Mouse (Mus musculus) embryonic fibroblast, embryonic 13.5 days (primary cell): Measurements from ENCODE around the gene S100a3. TPM values are rescaled to one million over a fixed set of nuclear protein-coding genes. Genes with fewer than 3 reads are reported as not detected.
A peak's percentile ranks its signal among the peaks of the same experiment; 100 is the strongest.

Experiments
- H3K27ac ChIP-seq: 2 replicates; pipeline ENCODE4 v1.5.1; 2012; ENCODE audit warnings: low read length, control low read depth, inconsistent platforms; ENCODE audit not compliant: insufficient read depth
- H3K4me1 ChIP-seq: 2 replicates; pipeline ENCODE4 v1.6.1; 2011; ENCODE audit warnings: low read length; ENCODE audit not compliant: control insufficient read depth, insufficient read depth
- H3K4me3 ChIP-seq: 2 replicates; pipeline ENCODE4 v1.5.1; 2011; ENCODE audit warnings: mild to moderate bottlenecking, control low read depth, low read length; ENCODE audit not compliant: insufficient read depth
- CTCF ChIP-seq: IDR thresholded peaks from 2 replicates; pipeline ENCODE4 v1.5.1; 2011; ENCODE audit warnings: mild to moderate bottlenecking, control low read depth, low read length, moderate library complexity, borderline replicate concordance; ENCODE audit not compliant: insufficient read depth
- POLR2A ChIP-seq: IDR thresholded peaks from 2 replicates; pipeline ENCODE4 v1.6.1; 2011; ENCODE audit warnings: low read depth, mild to moderate bottlenecking, control low read depth, low read length, moderate library complexity
- polyA plus RNA-seq: library from polyadenylated mRNA; stranded (reverse); fragments of >200 nt; gene quantifications from 2 replicates; pipeline ENCODE4 v1.2.4, GENCODE M21; 2011; ENCODE audit warnings: low read depth; ENCODE audit not compliant: missing spikeins, insufficient read length

S100a3 gene
- polyA plus RNA-seq = 1.7 TPM in 1 of 2 replicates, not detected in the other

GRCm38 (mm10) chr3:90560008-90560628, at the start of gene S100a3:
TSS of gene S100a3 (plus strand) at chr3:90560578.
- no peak within 1 kb of the TSS for H3K27ac ChIP-seq
- no peaks in the 10 kb centered on the region for H3K4me1 ChIP-seq
- H3K4me3 ChIP-seq = no peak within 1 kb of the TSS
- no peak for TF ChIP-seq CTCF
- no peak for TF ChIP-seq POLR2A

DNA sequence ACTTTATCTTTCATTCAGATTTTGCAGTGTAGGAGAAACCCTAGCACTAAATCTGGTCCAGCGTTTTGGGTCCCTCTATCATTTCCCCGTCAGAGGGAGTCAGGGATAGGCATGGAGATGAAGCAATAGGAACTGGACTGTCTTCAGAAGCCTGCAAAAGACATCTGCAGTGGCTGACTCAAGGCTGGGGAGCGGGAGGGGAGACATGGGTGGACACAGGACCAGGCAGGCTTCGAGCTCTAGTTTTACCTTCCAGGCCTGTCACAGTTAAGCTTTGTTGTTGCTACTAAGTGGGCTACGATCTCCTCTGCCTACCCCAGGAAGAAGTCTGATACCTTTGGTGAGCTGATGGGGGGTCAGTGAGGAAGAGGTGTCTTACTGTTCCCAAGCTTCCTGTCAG, 48.1 kb upstream of the S100a3 start:
- no peak overlapping the region for H3K4me3 ChIP-seq
- TF ChIP-seq POLR2A = no peak
- TF ChIP-seq CTCF = no peak
- no peak overlapping the region for H3K27ac ChIP-seq
- peaks cover 10% of the 10 kb centered on the region; the same call in 1 of the 2 replicates for H3K4me1 ChIP-seq

DNA sequence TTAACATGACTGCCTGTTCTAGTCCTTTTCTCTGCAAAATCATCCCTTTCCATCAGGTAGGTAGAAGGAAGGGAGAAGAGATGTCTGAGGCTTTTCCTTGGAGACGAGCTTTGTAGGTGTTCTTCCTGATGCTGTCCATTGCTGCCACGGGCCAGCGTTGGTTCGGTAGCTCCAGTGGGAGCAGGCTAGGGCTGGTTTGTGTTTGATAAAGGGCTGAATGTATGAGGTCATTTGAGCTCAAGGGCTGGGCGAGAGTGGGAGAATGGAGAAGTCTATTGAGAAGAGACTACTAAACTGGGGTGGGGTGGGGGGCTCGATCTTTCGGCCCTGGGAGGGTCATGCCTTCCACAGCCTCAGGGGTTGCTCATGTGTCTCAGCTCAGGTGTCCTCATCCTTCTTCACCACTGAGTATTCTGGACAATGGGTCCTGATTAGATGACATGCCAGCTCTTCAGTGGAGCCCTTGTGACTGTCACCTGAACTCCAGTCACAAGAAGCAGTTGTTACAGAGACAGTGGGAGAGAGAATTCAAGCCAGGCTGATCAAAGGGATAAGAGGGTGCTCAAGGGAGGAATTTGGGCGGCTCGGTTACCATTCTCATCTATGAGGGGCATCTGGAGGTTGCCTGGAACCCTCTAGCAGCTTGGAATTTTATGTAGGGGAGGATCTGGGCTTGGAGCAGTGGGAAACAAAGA, 47.3 kb upstream of the S100a3 start:
- TF ChIP-seq POLR2A (no peak), CTCF (no peak)
- H3K4me3 ChIP-seq = no peak overlapping the region

DNA sequence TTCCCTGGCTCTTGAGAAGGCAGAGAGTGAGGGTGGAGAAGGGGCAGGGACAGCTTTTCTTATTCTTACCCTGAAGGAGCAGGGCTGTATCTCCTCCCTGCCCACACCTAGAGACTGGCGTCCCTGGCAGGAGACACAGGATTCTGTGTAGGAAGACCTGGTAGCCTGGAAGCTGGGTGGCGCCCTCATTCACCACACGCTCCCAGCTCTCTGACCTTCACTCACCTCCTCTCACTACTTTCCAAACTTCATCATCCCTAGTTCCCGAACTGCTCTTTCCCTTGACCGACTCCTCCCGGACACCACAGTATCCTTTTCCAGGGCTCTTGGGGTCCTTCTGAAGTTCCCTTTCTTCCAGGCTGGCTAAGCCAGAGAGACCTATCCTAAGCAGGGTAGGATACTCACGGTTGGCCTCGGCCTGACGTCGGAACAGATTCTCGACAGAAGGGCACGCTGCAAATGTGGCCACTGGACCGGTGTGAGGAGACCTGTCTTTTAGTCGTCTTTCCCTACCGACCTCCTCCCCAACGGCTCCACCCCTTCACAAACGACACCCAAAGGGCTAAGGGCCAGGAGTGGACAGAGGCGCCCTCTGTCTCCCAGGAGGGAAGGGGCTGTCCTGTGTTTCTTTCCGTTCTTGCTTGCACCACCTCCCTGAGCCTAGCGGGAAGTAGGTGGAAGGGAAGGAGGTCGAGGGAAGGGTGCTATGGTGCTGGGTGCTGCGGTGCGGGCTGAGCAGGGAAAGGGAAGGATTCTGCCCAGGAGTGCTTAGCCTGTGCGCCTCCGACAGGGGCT, 46.4 kb upstream of the S100a3 start, which contains the start of the genes S100a1 and S100a13:
Gene S100a1 (minus strand): TSS at position 597 of the 795 bp plus-strand sequence.
Gene S100a13 (plus strand): TSS at position 640 of the 795 bp plus-strand sequence.
- peak; percentile 15; the same call in 1 of the 2 replicates for TF ChIP-seq CTCF
- TF ChIP-seq POLR2A = peak; percentile 66; the same call in 1 of the 2 replicates
- Histone ChIP-seq H3K4me1 (peaks cover 7% of the 10 kb centered on the region; the same call in 1 of the 2 replicates), H3K27ac (no peak within 1 kb of the TSS), H3K4me3 (peak within 1 kb of the TSS; percentile 33)

More for the DNA sequence above, 47.3 kb upstream of the S100a3 start:
- Histone ChIP-seq H3K27ac (no peak overlapping the region), H3K4me1 (peaks cover 7% of the 10 kb centered on the region; the same call in 1 of the 2 replicates)

DNA sequence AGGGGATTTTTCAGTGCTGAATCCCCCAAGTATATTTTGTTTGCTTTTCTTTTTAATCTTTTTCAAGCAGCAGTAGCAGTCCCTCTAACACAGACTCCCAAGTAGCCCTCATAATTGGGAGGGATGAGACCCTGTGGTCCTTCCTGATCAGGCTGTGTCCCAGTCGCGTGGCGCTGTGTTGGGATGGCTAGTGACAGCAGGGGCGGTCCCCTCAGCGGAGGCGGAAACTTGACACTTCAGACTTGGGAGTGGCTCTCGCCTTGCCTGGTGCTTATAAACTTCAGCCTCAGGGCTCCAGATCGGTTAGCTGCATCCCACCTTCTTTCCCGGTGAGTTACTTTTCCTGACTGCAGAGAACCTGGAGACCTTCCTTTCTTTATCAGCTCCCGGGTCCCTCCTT, 45.7 kb upstream of the S100a3 start:
- no peak overlapping the region for H3K27ac ChIP-seq
- no peak; the same call in none of the 2 replicates for TF ChIP-seq POLR2A
- no peak for TF ChIP-seq CTCF

DNA sequence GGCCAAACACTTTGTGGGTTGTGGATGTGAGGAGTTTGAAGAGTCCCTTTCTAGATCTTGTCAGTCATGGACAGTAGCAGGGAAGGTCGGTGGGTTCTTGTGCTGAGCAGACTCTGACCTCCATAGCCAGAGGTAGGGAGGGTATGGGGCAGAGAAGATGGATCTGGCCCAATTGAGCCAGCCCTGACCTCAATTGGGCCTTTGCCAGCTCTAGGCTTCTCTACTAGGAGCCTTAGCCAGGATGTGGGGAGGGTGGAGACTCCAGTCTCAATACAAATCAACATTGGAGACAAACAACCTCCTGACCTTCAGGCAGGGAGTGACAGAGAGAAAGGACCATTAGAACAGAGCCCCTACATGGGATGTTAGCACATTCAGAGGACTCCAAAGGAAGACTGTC, 45.1 kb upstream of the S100a3 start:
- TF ChIP-seq CTCF (no peak), POLR2A (no peak)
- Histone ChIP-seq H3K4me1 (peaks cover 7% of the 10 kb centered on the region; the same call in 1 of the 2 replicates), H3K4me3 (peak overlapping the region; percentile 33), H3K27ac (no peak overlapping the region)

More for the DNA sequence above, 45.7 kb upstream of the S100a3 start:
- H3K4me3 ChIP-seq = peak overlapping the region; percentile 33
- peaks cover 7% of the 10 kb centered on the region; the same call in 1 of the 2 replicates for H3K4me1 ChIP-seq

DNA sequence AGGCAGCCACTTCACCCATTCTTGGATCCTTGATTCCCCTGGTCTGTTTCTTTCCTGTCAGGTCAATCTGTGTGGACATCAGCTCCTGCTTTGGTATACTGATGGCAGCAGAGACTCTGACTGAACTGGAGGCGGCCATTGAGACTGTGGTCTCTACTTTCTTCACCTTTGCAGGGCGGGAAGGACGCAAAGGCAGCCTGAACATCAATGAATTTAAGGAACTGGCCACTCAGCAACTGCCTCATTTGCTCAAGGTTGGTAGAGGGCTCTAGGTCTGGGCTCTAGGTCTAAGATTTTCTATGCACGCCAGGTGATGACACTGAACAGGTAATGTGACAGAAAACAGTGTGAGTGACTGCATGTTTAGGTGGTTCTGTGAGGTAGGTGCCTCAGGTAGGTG, 44.6 kb upstream of the S100a3 start:
- no peak for TF ChIP-seq CTCF
- TF ChIP-seq POLR2A = no peak
- H3K27ac ChIP-seq = no peak overlapping the region
- no peak overlapping the region for H3K4me3 ChIP-seq
- peaks cover 7% of the 10 kb centered on the region; the same call in 1 of the 2 replicates for H3K4me1 ChIP-seq

GRCm38 (mm10) chr3:90517711-90518110, 42.7 kb upstream of the S100a3 start:
- no peak overlapping the region for H3K27ac ChIP-seq
- H3K4me1 ChIP-seq = peaks cover 7% of the 10 kb centered on the region; the same call in 1 of the 2 replicates
- TF ChIP-seq CTCF = no peak
- no peak for TF ChIP-seq POLR2A
- no peak overlapping the region for H3K4me3 ChIP-seq

GRCm38 (mm10) chr3:90525421-90525820, 35.0 kb upstream of the S100a3 start:
- H3K4me1 ChIP-seq = no peaks in the 10 kb centered on the region
- no peak overlapping the region for H3K4me3 ChIP-seq
- no peak overlapping the region for H3K27ac ChIP-seq
- 0 out of 2 replicates have a peak, but pooled peaks have one; percentile 4 for TF ChIP-seq CTCF
- no peak for TF ChIP-seq POLR2A
